Mouse (Mus musculus): ENCODE data around the gene Cmtr1. TPM values are rescaled to one million over a fixed set of nuclear protein-coding genes. Genes with fewer than 3 reads are reported as not detected.

The Cmtr1 gene
- polyA plus RNA-seq, 1 experiment from 2014 or later = 114 TPM

DNA sequence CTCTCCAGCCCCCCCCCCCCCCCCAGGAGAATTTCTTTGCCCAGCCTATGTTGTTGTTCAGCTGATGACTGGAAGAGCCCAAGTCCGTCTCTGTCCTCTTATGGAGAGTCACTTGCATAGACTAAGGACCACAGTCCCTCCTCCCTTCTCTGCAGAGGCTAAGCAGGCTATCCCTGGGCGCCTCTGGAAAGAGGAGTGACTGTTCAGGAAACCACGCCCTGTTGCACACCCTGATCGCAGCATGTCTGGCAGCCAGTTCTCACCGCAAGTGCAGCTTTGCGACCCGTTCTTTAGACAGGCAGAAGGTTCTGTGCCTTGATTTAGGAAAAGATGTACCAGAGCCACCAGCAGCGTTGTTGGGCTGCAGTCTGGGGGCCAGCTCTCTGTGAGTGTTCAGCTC lies 22.5 kb upstream of the Cmtr1 start:
- peaks cover 87% of the 10 kb centered on the region for H3K36me3 ChIP-seq (ENCODE audit: insufficient read depth)
- WGBS = 80% methylated on average over 8 of the region's 8 CpGs
- H3K27me3 ChIP-seq (ENCODE audit: insufficient read depth, low read length) = no peaks in the 10 kb centered on the region
- DNase-seq (no peak), ATAC-seq (ENCODE audit: insufficient read depth) (no peak)
- no peaks in the 10 kb centered on the region for H3K4me1 ChIP-seq (ENCODE audit: insufficient read depth)
- no peak overlapping the region for H3K9ac ChIP-seq
- no peak overlapping the region for H3K27ac ChIP-seq (ENCODE audit: low read depth)
- no peaks in the 10 kb centered on the region for H3K9me3 ChIP-seq (ENCODE audit: low read depth, low read length)
- no peak overlapping the region for H3K4me2 ChIP-seq
- no peak overlapping the region for H3K4me3 ChIP-seq (ENCODE audit: low read depth, low read length)
- TF ChIP-seq CTCF (IDR thresholded peaks at IDR 0.05; ENCODE audit: low read depth) = no peak

DNA sequence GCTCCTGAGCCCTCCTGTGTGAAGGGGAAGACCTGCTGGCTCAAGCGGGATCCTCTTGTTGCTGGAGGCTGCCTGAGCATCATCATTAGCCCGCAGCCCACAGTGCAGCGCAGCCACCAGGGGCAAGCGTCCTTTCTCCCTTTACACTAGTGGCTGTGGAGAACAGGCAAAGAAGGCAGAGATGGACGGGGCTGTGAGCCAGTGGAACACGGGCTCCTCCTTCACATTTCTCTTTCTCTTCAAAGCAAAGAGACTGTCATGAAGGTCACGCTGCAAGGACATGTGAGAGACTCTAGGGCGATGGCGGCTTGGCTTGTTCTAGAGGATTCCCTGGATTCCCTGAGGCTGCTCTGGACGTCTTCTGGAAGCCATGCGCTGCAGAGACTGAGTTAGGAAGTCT lies 19.4 kb upstream of the Cmtr1 start:
- Histone ChIP-seq H3K27ac (ENCODE audit: low read depth) (no peak overlapping the region), H3K9ac (no peak overlapping the region), H3K9me3 (ENCODE audit: low read depth, low read length) (no peaks in the 10 kb centered on the region), H3K4me3 (ENCODE audit: low read depth, low read length) (no peak overlapping the region), H3K36me3 (ENCODE audit: insufficient read depth) (peaks cover 69% of the 10 kb centered on the region), H3K4me2 (no peak overlapping the region), H3K27me3 (ENCODE audit: insufficient read depth, low read length) (no peaks in the 10 kb centered on the region), H3K4me1 (ENCODE audit: insufficient read depth) (no peaks in the 10 kb centered on the region)
- no peak for TF ChIP-seq CTCF (IDR thresholded peaks at IDR 0.05; ENCODE audit: low read depth)
- DNase-seq = no peak
- no peak for ATAC-seq (ENCODE audit: insufficient read depth)
- 89% methylated on average over 11 of the region's 11 CpGs for WGBS

DNA sequence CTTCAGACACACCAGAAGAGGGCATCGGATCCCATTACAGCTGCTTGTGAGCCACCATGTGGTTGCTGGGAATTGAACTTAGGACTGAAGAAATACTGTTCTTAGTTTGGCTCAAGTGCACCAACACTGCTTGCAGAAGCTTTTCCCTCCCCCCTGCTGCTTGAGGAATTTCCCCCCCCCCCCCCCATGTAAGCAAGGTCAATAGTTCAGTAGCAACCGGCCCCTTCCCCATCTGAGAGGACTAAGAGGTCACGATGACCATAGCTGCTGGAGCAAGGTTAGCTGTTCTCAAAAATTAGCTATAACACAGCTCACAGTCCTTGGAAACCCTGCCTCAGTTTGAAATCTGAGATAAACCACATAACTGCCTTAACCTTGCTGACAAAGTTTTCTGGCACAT lies 18.2 kb upstream of the Cmtr1 start:
- H3K36me3 ChIP-seq (ENCODE audit: insufficient read depth) = peaks cover 56% of the 10 kb centered on the region
- WGBS = 54% methylated on average over 3 of the region's 3 CpGs
- TF ChIP-seq CTCF (IDR thresholded peaks at IDR 0.05; ENCODE audit: low read depth) = no peak

DNA sequence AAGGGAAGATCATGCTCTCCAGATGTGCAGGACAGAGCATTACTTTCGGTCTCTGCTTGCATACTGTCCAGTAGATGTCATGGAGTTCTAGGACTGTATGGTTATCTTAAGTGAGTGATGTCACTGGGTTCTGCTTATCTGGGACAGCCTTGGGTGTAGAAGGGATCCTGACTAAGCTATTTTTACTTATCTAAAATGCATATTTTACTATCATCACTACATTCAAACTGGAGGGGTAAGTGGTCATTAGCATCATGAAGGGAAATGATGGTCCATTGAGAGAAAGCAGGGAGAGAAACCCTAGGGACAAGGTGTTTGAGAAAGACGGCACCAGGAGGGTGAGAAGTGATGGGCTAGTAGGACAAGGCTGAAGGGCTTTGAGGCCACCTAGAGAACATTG lies 2.1 kb upstream of the Cmtr1 start:
- DNase-seq = no peak
- H3K27ac ChIP-seq (ENCODE audit: low read depth) = no peak overlapping the region
- 38% methylated on average over 2 of the region's 2 CpGs for WGBS
- no peak overlapping the region; the same call in 1 of the 2 replicates for H3K4me3 ChIP-seq (ENCODE audit: low read depth, low read length)
- no peak overlapping the region; the same call in 1 of the 2 replicates for H3K4me2 ChIP-seq
- no peak for ATAC-seq (ENCODE audit: insufficient read depth)
- H3K9ac ChIP-seq = no peak overlapping the region
- peaks cover 5% of the 10 kb centered on the region; the same call in 1 of the 2 replicates for H3K36me3 ChIP-seq (ENCODE audit: insufficient read depth)
- no peaks in the 10 kb centered on the region for H3K27me3 ChIP-seq (ENCODE audit: insufficient read depth, low read length)
- H3K4me1 ChIP-seq (ENCODE audit: insufficient read depth) = no peaks in the 10 kb centered on the region; the same call in 1 of the 2 replicates
- no peaks in the 10 kb centered on the region for H3K9me3 ChIP-seq (ENCODE audit: low read depth, low read length)
- TF ChIP-seq CTCF (IDR thresholded peaks at IDR 0.05; ENCODE audit: low read depth) = no peak

More for the DNA sequence above, 18.2 kb upstream of the Cmtr1 start:
- H3K27me3 ChIP-seq (ENCODE audit: insufficient read depth, low read length) = no peaks in the 10 kb centered on the region
- no peaks in the 10 kb centered on the region for H3K9me3 ChIP-seq (ENCODE audit: low read depth, low read length)
- no peaks in the 10 kb centered on the region for H3K4me1 ChIP-seq (ENCODE audit: insufficient read depth)
- no peak overlapping the region for H3K4me2 ChIP-seq
- DNase-seq = no peak
- H3K27ac ChIP-seq (ENCODE audit: low read depth) = no peak overlapping the region
- H3K9ac ChIP-seq = no peak overlapping the region
- no peak for ATAC-seq (ENCODE audit: insufficient read depth)
- no peak overlapping the region for H3K4me3 ChIP-seq (ENCODE audit: low read depth, low read length)

DNA sequence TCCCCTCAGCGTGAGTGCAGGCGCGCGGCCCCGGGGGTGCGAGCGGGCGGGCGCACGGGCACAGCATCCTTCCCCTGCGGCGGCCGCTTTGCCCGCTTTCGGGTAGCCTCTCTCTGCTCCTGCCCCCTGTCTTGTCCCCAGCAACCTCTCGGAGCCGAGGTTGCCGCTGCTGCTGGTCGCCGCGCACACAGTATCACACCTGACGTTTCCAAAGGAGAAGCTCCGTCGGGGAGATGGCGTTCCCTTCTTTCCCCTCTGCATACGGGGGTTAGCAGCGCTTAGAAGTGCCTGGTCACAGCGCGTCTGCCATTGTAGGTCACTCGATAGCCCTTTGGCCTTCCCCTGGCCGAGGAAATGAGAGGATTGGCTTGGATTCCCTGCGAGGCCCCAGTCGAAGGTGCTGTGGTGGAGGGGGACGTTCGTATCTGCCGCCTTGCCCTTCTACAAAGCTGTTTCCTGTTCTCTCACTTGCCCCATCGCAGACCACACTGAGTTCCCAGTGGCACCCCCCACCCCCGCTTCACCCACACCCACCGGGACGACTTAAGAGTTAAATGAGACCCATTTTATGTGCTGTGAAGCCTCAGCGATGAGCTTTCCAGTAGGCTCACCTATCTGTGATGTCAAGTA lies 482 bp downstream of the Cmtr1 start:
- H3K36me3 ChIP-seq (ENCODE audit: insufficient read depth) = peaks cover 24% of the 10 kb centered on the region; the same call in 1 of the 2 replicates

DNA sequence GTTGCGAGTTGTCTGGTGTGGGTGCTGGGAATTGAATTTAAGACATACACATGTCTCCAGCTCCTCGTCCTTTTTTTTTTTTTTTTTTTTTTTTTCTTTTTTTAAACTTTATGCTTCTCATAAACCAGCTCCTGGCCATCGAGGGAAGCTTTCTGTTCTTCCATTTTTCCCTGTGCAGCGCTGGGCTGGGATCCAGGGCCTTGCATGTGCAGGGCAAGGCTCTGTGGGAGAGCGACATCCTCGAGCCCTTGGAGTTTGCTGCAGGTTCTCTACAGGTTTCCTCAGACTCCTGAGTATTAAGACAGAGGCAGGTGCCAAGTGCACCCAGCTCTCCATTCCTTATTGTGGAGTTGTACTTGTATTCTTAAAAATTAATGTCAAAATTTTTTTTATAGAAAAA lies 1.8 kb downstream of the Cmtr1 start:
- ATAC-seq (ENCODE audit: insufficient read depth) = no peak
- WGBS = 88% methylated on average over 6 of the region's 6 CpGs
- TF ChIP-seq CTCF (IDR thresholded peaks at IDR 0.05; ENCODE audit: low read depth) = no peak

More for the DNA sequence above, 482 bp downstream of the Cmtr1 start:
- ATAC-seq (ENCODE audit: insufficient read depth) (peak; percentile 78), DNase-seq (peak; percentile 41)
- TF ChIP-seq CTCF (IDR thresholded peaks at IDR 0.05; ENCODE audit: low read depth) = no peak
- peak overlapping the region; percentile 95 for H3K9ac ChIP-seq
- WGBS = under 1% methylated on average over 39 of the region's 41 CpGs
- H3K4me1 ChIP-seq (ENCODE audit: insufficient read depth) = no peaks in the 10 kb centered on the region; the same call in 1 of the 2 replicates
- peak overlapping the region; percentile 90 for H3K27ac ChIP-seq (ENCODE audit: low read depth)
- H3K4me3 ChIP-seq (ENCODE audit: low read depth, low read length) = peak overlapping the region; percentile 92
- no peaks in the 10 kb centered on the region for H3K9me3 ChIP-seq (ENCODE audit: low read depth, low read length)
- H3K27me3 ChIP-seq (ENCODE audit: insufficient read depth, low read length) = no peaks in the 10 kb centered on the region
- peak overlapping the region; percentile 74 for H3K4me2 ChIP-seq

DNA sequence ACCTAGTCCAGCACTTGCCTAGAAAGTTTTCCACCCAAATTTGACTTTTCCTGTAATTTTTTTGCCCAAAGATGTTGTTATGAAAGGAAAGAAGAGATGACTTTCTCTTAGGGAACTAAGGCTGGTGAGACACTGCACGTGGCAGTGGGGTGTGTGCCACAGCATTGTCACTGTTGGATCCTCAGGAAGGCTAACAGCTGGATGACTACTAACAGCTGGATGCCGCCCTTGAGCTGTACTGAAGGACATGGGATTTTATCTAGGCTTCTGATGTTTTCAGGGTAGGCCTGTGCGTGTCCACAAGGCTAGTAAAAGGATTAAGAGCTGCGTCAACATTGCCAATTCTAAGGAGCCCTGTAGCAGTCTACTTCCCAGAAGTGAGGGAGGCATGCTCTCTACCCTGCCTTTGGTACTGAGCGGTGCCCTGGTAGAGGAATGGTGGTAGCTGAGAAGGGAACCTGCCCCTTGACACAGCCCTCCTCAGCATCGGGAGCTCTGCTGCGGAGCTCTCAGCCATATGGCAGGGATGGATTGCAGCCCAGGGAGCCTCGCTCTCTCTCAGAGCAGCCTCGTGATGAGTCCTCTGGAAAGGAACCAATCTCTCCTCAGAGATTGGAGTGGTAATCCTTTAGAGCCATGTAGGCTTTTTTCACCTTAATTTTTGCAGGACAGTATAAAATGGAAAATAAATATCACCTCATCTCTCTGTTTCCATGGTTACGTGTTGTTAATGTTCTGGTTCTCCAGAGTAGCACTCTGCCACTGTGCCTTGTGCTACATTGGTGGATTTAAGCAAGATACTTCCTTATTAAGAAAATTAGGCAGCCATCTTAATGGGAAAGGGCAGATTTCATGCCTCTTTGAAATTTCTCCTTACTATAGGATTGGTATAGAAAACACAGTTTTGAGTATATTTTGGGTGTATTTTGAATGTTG lies 7.9 kb downstream of the Cmtr1 start:
- Histone ChIP-seq H3K4me3 (ENCODE audit: low read depth, low read length) (no peak overlapping the region), H3K27me3 (ENCODE audit: insufficient read depth, low read length) (no peaks in the 10 kb centered on the region), H3K9ac (no peak overlapping the region), H3K4me1 (ENCODE audit: insufficient read depth) (no peaks in the 10 kb centered on the region), H3K27ac (ENCODE audit: low read depth) (no peak overlapping the region), H3K4me2 (no peak overlapping the region), H3K9me3 (ENCODE audit: low read depth, low read length) (no peaks in the 10 kb centered on the region), H3K36me3 (ENCODE audit: insufficient read depth) (peaks cover 50% of the 10 kb centered on the region; the same call in 1 of the 2 replicates)
- no peak for TF ChIP-seq CTCF (IDR thresholded peaks at IDR 0.05; ENCODE audit: low read depth)
- DNase-seq = no peak
- WGBS = 74% methylated on average over 10 of the region's 10 CpGs
- ATAC-seq (ENCODE audit: insufficient read depth) = no peak

More for the DNA sequence above, 1.8 kb downstream of the Cmtr1 start:
- peaks cover 24% of the 10 kb centered on the region; the same call in 1 of the 2 replicates for H3K36me3 ChIP-seq (ENCODE audit: insufficient read depth)
- H3K9ac ChIP-seq = no peak overlapping the region
- H3K27ac ChIP-seq (ENCODE audit: low read depth) = no peak overlapping the region
- H3K4me2 ChIP-seq = no peak overlapping the region
- no peak for DNase-seq
- no peaks in the 10 kb centered on the region for H3K9me3 ChIP-seq (ENCODE audit: low read depth, low read length)
- H3K27me3 ChIP-seq (ENCODE audit: insufficient read depth, low read length) = no peaks in the 10 kb centered on the region
- no peaks in the 10 kb centered on the region; the same call in 1 of the 2 replicates for H3K4me1 ChIP-seq (ENCODE audit: insufficient read depth)
- H3K4me3 ChIP-seq (ENCODE audit: low read depth, low read length) = no peak overlapping the region

All from lung, embryonic 14.5 days (tissue).